Mouse (Mus musculus): ENCODE measurements at regions not wholly inside any gene's neighbourhood (a gene's known extent, or its start where the extent isn't known, plus 50 kb on each side); places are given as distances from the start of the nearest gene placed in this dataset.
A peak's percentile ranks its signal among the peaks of the same experiment; 100 is the strongest.

DNA sequence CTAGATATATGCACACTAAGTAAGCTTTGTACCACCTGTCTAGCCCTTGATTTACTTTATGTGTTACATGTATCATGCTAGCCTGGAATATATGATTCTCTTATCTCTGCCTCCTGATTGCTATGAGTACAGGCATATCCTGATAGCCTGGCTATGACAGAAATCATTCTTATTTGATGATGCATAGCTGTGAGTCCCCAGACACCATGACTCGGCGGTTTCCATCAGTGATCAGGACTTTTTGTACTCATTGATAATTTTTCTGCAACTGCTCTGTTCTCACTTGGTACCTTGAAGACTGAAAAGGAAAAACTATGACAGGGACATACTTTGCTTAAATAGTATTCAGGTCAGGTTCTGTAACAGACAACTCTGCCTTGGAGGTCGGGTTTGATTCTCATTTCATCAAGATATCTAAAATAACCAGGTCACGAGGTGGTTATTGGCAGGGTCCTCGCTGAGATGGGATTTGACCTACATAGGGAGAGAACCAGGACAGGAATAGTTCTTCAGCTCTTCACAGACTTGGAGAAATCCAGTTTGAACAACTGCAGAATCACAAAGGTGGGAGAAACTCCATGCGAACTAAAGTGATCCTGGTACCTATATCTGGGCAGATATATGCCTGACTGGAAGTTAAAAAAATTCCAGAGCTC is 320.2 kb upstream of the Ubash3b start:
- no peak for DNase-seq (ENCODE audit: low spot score)

DNA sequence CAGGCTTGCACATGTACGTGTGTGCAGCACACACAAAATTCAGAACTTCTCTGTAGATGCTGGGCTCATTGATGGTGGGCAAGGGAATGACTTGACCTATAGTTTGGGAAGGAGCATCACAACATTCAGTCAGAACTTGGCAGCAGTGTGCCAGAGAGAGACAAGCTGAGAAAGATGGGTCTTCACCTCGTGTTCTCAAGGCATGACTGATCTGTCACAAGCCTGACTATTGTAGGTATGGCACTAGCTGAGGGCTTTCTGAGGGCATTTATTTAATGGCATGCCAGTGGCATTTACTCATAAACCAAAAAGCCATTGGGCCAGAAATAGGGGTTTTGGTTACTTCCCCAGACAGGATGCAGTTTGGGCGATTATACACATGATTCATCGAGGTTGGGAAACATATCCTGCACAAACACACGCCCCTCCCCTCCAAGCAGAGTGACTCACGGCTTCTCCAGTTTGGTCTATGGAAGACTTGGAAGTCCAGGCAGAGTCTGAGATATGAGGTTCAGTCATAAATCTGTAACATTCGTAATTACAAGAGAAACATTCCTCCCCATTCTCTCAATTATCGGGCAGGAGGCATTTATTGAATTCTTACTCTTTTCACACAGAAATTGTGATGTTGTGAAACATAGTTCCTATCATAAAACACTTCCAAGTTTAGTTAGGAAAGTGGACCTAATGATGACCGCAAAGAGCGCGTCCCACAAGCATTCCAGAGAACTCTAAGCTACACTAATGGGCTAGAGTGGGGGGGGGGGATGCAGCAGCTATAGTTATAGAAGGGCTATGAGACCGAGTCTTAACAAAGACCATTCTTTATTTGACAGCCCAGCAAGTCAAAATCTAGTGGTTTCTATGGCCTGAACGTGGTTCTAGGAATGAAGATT is 318.6 kb upstream of the Ubash3b start:
- DNase-seq (ENCODE audit: low spot score) = peak; percentile 29

DNA sequence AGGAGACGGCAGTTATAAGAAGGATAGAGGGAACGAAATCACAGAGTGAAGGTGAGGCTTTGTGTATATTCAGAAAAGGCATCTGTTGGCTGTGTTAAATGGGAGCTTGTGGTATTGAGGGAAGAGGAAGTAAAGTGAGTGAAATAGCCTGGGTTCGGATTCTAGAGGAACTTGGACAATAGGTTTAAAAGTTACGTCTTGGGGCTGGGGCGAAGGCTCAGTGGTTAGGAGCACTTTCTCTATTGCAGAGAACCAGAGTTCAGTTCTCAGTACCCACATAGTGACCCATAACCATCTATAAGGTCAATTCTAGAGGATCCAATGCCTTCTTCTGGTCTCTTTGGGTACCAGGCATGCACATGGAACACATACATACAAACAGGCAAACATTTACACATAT is 317.6 kb upstream of the Ubash3b start:
- DNase-seq (ENCODE audit: low spot score) = no peak

DNA sequence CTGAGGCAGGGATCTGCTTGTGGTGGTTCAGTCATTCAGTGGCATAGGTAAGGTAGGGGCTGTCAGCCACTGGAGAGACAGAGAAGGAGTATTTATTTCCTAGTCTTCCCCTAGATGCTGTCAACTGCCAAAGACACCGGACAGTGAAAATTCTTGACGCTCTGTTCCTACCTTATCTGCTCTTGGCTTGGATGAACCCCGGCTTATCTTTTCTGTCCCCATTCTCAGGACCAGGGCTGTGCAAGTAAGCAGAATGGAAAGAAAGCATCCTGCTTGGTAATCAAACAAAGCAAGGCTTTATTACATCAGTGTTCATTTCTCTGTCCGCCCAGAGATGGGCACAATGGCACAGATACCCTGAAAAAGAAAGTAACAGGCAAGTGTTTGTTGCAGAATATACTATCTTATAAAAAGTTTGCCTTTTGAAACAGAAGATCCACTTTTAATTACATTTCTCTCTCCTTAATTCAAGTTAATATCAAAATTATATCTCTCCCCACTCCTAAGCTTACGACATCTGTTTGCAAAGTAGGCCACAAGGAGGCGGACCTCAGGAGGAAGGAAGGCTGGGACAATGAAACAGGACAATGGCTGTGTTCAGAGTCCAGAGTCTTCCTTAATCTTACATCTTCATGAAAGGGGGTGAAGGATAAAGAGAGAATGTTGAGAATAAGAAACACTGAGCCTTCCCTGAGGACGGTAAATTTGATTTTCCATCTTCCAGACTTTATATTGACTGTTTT is 316.8 kb upstream of the Ubash3b start:
- no peak for DNase-seq (ENCODE audit: low spot score)

DNA sequence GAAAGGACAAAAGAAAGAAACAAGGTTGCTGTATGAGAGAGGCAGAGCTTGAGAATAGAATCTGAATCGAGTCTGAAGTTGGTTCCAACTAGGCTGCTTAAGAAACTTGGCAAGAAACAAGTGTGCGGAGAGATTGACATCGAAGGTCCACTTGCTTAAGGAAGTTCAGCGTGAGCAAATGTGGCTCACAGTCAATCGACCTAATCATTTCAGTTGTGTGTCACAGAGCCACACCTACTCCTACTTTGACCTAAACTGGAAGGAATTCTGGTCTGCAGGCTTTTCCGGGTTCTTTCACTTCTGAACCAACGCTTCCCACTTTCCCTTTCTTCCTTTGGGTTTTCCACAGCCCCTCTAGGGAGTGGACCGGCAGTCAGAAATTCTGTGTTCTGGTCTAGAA is 313.8 kb upstream of the Ubash3b start:
- DNase-seq (ENCODE audit: low spot score) = no peak

DNA sequence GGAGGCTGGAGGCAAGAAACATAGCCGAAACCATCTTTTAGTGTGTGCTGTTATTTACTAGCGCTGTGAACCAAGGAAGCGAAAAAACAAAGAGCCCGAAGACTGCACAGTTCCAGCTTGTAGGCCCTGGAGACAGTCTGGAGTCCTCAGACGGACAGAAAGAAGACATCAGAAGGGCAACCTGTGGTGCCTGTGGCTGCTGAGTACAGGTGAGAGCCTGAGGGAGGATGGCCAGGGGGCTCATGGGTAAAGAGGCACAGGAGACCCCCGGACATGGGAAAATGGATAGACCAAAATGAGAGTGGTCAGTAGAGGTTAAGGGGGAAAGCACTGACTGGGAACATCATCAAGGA is 313.4 kb upstream of the Ubash3b start:
- DNase-seq (ENCODE audit: low spot score) = no peak

DNA sequence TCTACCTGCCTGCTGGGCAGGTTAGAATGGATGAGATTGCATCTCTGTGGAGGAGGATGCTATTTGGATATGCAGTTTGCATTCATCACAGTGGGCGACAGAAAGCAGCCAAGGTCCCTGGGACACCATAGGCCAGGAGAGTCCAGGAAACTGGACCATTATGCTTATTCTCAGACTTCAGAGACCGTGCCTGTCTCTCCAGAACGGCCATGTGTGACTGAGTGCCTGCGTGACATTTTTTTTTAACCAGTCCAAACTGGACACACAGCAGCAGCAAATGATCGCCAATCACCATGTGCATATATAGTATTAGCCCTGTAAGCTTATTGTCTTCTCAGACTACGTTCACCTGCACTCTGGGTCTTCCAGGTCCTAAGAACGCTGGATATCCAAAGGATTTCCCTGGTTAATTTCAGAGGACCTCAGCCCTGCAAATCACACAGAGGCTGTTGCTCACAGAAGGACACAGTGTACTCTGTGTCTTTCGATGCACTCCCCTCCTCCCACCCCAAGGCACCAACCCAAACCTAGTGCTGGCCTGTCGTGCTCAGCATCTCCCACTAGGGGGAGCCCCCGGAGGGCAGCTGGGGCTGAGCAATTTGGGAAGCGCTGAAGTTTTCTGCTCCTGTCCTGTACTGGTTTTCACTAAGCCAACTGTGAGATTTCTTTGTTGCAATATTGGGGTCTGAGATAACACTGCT is 312.9 kb upstream of the Ubash3b start:
- peak; percentile 87 for DNase-seq (ENCODE audit: low spot score)

DNA sequence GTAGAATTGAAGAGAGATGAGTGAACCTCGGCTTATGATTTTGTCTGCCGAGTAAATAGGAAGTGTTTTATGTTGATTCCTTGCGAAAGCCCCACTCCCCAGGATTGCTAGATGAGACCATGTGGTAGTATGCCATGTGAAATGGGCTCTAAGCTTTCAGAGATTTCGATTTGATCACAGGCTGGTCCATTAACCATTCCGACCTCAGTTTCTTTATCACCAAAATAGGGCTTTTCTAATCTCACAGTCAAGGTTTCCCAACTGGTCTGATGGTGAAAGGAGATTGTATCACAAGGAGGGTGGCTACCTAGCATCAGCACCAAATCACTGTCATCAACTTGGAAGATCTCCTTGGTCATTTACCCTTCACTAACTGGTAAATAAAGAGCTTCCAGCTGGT is 312.0 kb upstream of the Ubash3b start:
- no peak for DNase-seq (ENCODE audit: low spot score)

DNA sequence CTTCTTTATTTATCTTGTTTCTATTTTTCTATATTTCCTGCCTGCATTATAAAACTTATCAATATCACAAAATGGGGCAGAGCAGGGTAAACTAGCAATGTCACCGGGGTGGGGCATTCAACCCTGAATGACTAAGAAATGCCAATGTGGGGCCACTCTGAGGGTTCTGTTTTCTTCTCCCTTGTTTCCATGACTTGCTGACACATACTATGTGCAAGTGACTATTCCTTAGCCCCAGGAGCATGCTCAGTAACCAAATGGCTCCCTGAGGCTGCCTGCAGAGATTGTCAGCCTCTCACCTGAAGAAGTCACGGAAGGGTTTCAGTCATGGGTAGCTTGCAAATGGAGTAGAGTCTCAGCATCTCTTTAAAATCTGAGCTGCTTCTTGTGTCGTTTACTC is 309.8 kb upstream of the Ubash3b start:
- DNase-seq (ENCODE audit: low spot score) = no peak

DNA sequence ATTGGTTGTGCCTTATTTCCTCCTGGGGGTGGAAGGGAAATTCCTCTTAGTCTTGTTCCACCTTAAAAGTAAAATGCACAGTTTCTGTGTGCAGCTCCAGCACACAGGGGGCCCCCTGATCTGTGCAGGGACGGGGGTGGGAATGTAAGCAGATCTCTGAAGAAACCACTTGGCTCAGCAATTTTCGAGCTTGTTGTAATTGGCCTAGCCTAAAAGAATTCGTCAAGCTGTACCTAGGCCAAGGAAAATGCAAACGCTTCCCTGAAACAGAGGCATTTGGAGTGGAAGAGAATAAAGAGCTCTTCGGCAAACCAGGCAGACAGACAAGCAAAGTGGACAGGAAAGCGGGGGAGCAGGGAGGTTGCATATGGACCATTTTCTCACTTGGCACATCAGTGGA is 308.5 kb upstream of the Ubash3b start:
- DNase-seq (ENCODE audit: low spot score) = no peak

DNA sequence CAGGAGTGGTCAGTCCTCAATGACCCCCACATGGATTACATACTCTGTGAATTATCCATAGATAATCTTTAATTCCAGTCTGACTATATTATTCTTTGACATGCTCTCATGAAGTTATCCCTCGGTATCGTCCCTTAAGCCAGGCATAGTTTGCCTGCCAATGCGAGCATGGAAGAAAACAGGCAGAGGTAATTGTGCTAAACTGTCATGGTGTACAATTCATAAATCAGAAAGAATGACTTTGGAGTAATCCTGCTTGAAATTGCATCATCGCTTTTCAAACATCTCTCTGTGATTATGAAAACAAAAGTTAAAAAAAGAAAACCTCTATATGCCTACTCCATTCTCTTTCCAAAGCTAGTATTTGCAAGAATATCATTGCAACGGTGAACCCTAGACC is 307.9 kb upstream of the Ubash3b start:
- no peak for DNase-seq (ENCODE audit: low spot score)

DNA sequence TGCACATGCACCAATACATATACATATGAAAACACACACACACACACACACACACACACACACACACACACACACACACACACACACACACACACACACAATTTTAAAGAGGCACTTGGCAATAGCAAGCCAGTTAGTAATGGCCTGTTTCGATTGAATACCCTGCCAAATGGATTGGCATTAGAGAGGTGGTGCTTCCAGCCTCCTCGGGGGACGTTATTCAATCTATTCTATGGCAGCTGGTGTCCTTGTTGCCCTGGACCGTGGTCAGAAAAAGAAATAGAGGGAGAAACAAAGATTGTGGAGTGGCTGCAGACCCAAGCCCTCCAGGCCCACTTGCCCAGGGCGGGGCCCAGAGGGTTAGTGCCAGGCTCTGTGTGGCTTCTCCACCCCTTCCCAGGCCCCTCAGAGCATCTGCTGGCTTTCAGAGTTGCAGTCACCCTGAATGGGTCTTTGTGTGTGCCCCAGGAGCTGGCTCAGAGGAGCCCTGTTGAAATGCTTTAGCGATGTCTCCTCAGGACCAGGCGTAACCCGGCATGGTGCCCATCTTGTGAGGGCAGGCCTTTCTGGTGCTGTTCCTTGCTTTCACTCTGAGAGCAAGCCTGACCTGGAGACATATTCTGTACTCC is 302.7 kb upstream of the Ubash3b start:
- DNase-seq (ENCODE audit: low spot score) = no peak

DNA sequence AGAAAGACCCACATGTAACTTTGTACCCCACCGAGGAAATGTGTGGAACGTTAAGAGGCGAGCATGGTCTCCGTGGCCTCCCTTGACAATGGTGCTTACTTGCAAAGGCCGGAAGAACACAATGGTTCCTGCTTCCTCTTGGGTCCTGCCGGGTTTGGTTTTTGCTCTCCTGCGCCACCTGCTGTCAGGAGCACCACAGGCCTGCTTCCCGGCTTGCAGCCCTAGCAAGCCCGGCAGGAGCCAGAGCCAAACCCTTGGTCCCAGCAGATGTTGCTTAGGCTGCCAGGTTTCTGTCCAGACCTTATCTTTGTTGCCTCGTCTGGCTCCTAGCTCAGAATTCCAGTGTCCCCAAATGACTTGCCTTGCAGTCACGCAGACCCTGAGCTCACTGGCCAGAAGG is 300.2 kb upstream of the Ubash3b start:
- DNase-seq (ENCODE audit: low spot score) = peak; percentile 79

DNA sequence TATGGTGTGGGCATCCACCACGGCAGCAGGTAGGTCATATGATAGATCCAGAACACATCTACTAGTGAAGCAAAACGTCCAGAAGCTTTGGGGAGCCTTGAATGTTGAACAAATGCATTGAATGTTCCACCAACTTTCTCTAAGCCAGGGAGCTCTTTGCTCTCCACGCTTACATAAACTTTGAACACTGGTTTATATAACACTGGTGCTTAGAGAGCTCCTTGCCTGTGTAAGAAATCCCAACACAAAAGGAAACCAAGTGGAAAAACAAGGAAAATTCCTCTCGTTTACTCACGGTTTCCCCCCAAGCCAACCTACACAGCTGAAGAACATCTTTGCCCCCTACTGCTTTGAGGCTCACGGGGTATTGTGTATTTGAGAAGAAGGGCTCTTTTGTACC is 299.2 kb upstream of the Ubash3b start:
- DNase-seq (ENCODE audit: low spot score) = no peak

DNA sequence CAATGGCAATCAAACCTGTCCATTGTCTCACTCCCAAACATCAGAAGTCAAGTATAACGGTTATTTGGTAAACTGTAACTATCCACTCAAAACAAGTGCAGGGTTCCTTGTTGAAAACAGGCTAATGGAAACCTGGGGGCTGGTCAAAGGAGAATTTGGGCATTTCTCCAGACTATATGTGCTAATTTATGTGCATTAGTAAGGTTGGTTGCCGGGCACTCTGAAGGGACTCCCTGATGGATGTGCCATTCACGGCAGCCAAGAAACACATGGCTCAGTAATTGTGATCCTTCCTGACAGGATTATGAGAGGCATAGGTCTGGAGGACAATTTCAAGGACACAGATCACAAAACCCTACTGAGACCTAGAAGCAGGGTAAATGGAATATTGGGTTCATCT is 295.5 kb upstream of the Ubash3b start:
- DNase-seq (ENCODE audit: low spot score) = no peak

DNA sequence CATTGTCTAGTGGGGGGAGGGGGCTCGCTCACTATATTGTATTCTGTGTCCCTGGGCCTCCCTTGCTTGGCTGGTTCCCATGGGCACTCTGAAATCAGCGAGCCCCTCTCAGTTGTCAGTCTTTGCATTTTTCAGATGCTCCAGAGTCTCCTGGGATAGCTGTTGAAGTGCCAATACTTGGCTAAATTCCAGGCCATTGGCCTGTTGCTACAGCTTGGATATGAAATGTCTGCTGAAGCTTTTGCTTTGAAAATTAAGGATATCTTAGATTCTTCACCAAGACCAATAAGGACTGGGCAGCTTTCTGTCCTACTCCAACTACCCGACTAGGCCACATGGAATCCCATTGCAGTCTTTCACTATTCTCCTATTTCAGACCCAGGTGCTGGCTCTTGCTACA is 290.2 kb upstream of the Ubash3b start:
- DNase-seq (ENCODE audit: low spot score) = no peak

DNA sequence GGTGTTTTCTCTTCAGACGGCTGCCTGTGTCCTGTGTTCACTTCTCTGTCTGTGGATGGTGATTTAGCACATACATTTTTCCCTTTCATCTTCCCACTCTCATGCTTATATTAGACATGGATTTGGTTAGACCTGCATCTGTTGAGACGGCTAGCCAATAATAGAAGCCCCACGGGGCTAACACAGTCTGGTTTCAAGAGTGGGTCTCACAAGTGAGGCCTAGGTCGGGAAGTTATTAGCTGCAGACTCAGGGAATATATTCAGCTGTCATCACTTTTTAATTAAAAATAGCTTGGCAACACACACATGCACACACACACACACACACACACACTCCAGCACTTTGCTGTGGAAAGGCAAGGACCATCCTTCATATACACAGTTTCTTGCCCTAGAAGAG is 287.7 kb upstream of the Ubash3b start:
- no peak for DNase-seq (ENCODE audit: low spot score)

DNA sequence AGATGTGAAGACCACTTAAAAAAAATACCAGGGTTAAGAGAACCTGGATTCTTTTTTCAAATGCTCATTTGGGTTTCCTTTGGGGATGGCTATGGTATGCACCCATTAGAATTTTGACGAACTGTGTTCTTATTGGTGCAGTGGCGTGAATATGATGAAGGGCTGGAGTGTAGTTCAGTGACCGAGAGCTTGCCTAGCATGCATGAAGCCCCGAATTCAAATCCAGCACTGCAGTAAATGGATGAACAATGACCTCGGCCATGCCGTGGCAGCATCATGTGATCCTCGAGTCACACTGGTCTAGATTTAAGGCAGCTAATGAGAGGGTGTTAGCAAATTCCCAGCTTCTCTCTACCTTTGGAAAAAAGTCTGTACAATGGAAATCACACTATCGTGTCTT is 286.4 kb upstream of the Ubash3b start:
- DNase-seq (ENCODE audit: low spot score) = no peak

DNA sequence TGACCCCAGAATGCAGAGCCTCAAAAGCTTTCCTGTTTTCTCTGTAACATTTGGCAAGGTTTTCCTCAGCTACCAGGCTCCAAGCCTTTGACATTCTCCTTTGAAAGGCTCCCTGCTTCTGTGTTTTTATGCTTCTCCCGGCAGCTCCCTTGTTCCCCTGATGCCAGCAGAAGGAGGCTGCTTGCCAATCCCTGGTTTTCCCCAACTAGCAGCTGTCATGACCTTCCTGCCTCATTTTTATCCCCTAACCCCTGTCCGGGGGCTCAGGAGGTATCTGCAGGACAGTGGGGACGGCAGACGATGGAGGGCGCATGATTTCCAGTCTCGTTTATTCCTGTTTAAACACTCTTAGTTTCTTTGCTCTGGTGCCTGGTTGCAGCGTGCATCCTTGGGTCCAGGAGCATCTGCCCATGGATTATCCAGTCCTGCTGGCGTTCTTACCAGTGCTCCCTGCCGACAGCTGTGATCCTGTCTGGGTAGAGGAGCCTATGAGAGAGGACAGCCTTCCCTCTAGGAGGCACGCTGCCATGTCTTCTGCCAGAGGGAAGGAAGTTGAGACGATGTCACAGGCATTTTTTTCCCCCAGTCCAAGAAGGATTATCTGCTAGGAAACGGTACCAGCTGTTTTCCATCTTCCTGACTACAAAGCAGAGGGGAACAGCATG is 285.8 kb upstream of the Ubash3b start:
- peak; percentile 21 for DNase-seq (ENCODE audit: low spot score)

DNA sequence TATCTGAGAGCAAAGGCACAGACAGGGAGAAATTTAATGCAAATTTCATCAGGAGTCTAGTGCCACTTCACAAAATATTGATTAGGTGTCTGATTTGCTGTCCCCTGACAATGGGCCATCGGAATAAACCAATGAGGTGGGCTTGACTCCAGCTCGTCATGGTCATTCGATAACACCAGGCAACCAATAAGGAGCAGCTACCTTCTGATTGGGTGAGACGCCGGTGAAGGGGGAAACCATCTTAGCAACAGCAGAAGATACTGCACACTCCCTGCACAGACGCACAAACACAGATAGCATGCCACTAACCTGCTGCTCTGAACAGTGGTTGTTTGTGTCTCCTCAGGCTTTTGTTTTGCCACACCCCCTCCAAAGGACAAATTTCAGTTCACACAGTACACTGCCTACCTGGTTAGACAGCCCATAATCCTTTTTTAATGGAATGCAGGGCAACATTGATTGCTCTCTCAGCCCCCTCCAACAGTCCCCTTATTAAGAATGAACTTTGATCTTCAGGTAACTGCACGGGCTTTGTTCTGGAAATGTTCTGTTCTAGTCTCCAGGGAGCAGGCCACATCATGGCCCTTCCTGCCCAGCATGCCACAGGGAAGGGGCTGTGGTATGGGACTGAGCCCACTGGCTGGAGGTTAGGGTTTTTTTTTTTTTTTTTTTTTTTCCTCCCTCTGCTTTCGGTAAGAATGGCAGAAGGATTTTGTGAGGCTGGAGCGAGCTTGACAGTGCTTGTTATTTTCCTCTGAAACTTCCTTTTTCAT is 285.1 kb upstream of the Ubash3b start:
- DNase-seq (ENCODE audit: low spot score) = no peak

DNA sequence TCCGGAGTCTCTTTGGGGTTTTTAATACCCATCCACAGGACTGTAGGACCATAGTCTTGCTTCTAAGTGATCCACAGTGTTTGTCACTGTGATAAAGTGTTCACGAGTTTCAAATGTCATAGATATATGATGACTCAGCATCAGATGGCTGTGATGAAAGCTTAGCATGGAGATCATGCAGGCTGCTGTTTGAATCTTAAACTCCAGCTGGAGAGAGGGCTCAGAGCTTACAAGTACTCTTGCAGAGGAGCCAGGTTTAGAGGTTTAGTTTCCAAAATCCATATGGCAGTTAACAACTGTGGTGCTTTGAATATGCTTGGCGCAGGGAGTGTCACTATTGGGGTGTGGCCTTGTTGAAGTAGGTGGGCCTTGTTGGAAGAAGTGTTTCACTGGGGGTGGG is 280.9 kb upstream of the Ubash3b start:
- DNase-seq (ENCODE audit: low spot score) = no peak
